Mouse (Mus musculus) kidney, postnatal 4 days (tissue): Measurements from ENCODE around the gene Heatr5a.

Source experiments
- DNase-seq, 2 experiments: peaks; one replicate each; pipeline ENCODE4 v3.0.0; 2021; ENCODE audit warnings: mixed read lengths in 2 of 2

Heatr5a gene

DNA sequence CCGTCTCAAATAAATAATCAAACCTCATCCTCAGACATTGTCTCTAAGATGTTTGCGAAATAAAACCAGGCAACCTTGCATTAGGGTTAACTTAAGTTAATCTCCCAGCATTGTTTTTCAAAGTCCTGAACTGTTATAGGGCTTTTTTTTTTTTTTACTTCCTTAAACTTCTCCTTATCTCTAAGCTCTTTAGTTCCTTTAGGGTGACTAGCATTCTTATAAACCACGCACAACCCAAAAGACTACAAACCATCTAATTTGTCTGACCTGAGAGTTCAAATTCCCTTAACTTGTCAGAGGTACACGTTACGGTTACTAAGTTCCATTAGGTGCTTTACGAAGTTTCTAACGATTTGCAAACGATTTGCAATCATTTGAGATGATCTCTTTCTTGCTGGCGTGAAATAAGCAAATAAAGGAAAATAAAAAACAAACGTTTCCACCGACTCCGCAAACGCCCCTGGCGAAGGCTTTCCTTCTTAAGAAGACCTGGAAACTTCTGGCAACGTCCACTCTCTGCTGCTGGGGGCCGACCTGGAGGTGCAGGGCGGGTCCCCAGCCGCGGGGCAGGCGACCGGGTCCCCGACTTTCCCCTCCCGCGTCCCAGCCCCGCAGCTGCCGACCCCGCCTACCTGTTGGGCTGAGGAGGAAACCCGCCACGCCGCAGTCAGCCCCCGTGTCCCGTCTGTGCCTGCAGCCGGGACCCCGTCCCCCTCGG lies 610 bp downstream of the Heatr5a start:
- DNase-seq = no peak

DNA sequence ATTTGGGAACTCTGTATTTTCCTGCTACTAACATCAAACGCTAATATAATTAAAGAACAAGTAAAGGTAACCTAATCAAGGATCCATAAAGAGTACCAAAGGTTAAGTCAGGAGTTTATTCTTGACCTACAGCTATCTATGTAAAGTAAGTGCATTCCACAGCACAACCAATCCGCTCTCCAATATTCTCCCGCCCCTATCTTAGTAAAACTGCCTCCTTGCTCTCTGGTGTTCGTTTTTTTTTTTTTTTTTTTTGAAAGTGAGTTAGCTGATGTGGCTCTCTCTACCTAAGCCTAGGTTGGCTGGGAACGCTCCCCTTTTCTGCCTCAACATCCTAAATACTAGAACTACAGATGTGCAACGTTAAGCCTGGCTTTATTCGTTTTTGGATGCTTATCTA lies 1.2 kb downstream of the Heatr5a start:
- no peak for DNase-seq

DNA sequence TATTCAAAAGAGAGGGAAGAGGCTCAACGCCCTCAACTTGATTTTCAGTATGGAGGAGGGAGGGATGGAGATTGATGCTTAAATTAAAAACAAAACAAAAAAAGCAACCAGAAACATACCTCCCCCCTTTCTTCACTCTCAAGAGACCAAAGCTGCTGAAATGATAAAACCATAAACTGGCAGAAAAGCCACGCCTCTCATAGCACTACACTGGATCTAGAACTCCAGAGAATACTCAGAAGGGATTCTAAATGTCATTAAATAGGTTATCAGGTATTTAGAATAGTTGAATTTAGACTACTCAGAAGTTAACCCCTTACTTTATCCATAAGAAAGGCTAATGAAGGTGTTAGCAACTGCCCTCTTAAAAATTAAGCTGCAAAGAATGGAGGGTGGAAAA lies 2.0 kb downstream of the Heatr5a start:
- DNase-seq = no peak

DNA sequence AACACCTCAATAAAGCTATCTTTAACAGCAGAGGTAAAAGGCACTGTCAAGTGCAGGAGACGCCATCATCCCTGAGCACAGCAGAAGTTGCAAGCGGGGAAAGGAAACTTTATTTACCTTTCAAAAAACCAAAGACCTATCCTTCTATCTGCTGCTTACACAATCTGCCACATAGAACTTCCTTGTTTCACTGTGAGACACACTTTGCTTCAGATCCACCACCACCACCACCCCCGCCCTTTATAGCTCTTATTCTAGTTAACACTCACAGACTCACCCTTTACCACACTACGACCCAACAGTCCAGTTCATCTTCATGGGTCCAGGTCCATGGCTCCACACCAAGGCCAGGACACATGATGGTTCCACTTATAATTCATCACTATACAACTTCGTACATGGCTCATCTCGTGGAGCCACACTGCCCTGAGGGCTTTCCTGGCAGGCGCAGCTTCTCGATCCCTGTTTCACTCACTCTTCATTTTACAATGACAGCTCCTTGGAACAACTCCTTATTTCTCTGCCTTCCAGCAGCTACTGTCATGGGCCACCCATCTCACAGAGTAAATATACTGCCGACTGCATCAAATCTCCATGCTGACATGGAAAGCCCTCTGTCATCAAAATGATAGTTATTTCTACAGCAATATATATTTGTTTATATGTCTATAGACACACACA lies 3.1 kb downstream of the Heatr5a start:
- no peak for DNase-seq

DNA sequence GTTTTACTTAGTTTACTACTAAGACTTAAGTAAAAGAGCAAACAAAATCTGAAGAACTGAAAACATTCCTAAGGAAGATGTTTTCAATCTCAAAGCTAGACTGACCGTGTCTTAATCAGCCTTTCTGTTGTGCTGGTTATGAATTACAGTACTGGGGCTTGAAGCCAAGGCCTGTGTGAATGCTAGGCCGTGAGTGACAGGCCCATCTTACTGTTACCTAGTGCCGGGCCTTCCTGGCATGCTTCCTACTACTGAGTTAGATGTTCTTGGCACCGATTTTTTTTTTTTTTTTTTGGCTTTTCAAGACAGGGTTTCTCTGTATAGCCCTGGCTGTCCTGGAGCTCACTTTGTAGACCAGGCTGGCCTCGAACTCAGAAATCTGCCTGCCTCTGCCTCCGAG lies 13.5 kb downstream of the Heatr5a start:
- DNase-seq = no peak

DNA sequence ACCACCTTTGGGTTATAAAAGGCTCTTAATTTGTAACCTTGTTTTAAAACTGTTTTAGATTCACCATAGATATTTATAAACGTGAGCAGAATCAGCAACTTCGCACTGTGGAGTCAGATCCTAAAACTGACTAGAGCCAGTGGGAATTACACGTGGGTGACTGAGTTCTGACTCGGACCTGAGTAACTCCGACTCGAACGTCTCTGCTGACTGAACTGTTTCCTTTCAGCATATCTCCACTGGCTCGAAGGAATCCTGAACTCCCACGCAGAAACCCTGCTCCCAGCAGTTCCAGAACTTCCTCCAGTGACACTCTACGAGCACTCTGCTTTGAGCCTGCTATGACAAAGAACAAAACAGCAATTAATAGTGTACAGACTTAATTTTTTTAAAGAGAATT lies 18.8 kb downstream of the Heatr5a start:
- peak; percentile 19 to 40 for DNase-seq

DNA sequence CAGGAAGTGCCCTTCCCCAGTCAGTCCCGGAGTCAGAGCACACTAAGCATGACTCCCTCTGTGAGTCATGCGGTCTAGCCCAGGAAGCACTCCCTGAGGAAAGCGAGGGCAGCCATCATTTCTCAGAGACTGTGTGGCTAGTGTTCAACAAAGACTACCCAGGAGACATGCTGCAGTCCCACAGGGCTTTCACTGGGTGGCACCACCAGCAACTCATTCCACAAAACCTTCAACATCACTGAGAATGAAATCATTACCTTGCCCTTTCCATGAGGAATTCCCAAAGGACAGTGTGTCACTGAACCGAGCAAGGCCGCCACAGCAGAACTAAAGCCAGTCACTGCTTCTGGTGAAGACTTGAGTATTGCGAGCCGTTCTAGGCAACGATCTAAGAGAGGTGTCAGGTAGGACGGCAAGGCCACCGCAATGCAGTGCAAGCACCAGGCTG lies 23.6 kb downstream of the Heatr5a start:
- DNase-seq = peak; percentile 8 to 28

DNA sequence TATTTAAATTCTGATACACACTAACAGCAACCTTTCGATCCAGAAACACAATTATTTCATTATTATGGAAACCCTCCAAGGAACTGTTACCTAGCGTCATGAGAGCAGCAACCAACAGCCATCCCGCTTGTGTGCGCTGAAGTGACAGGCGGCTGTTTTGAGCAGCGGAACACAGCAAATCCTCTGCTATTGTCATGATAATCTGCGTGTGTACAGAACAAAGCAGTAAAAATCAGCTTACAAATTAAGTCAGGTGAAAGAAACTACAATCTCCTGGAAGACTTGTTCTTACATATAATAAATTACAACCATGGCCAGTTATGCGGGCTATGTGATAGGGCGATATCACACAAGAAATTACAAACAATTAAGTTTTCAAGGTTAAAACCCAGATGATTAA lies 25.8 kb downstream of the Heatr5a start:
- DNase-seq = no peak

DNA sequence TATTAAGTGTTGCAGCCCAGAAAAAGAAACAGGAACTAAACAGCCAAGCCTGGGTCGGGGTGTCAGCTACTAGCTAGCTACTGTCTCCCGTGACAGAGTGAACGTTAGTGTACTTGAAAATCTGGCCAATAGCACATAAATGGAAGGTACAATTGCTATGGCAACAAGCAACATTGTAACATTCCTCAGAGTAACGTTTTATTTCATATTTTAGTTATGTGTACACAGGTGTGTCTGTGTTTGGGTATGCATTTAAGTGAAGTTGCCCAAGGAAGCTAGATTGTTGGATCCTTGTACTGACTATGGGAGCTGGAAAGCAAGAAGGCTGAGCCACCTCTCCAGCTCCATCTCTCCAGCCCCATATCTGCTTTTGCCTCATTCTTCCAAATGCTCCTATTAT lies 31.3 kb downstream of the Heatr5a start:
- no peak for DNase-seq

DNA sequence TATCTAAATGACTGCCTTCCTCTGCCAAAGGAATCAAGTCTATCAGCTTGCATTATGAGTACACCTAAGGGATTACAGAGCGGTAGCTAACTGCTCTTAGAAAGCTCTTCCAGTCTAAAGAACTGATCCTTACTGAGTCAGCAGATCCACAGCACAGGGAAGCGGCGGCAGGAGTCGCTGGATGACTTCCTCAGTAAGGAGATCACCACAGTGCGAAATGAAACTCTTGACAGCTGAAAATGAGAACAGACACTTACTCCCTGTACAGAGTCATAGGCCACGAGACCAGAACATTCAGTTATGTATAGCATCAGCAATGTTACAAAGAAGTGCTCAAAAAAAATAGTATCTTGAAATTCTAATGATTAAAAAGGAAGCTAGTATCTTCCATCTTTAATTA lies 33.2 kb downstream of the Heatr5a start:
- DNase-seq = no peak

DNA sequence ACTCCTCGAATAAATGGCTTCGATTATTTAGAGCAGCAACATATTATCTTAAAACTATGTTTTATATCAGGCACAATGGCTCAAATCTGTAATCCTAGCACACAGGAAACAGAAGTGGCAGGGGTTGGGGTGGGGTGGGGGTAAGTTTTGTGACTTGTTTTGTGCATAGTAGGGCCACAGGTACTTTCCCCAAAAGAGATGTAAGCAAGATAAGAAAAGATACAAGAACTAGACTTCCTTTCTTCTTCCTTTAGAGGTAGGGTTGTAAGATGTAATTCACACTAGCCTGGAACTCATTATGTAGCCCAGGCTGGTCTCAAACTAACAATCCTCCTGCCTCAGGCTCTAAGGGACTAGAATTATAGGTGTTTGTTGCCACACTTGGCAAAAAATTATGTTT lies 41.5 kb downstream of the Heatr5a start:
- no peak for DNase-seq

DNA sequence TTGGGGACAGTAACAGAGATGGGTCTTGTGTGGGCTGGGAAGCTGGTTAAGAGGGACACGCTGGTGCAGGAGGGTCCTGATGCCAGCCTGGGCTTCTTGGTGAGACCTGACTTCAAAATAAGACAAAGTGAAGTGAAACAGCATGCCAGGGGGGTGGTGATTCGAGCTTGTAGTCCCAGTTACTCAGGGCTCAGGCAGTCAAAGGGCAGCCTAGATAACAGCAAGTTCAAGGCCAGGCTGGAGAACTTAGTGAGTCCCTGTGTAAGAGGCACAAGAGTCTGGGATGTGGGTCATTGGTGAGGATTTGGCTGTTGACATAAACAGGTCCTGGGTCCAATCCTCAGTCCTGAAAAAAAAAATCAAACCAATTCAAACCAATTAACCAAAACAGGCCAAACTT lies 53.9 kb downstream of the Heatr5a start:
- DNase-seq = no peak

DNA sequence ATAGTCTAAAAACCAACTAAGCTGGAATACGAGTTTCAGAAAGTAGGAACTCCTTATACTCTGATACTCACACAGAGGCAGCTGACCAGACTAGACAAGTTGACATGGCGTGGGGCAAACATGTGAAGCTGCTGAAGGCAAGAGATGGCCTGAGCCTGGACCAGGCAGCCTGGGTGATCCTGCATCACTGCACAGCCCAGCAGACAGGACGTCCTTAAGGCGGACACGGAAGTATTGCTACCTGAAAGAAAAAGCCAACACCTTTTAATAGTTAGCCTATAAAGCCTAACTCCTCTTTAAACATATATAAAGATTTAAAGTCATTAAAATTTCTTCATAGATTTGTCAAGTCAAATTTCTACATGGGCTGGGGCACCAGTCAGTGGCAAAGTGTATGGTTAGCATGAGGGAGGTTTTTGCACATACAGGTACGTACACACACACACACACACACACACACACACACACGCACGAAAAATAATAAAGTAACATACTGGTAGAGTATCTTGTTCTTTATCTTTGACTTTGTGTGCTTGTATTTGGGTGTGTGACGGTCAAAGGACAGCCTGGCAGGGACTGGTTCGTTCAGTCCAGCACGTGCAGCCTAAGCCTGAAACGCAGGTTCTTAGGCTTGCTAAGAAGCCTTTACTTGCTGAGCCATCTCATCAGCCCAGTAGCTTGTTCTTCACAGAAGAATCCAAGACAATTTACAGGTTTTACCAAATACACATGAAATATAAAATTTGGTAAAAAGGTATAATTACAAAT lies 56.0 kb downstream of the Heatr5a start:
- no peak for DNase-seq

DNA sequence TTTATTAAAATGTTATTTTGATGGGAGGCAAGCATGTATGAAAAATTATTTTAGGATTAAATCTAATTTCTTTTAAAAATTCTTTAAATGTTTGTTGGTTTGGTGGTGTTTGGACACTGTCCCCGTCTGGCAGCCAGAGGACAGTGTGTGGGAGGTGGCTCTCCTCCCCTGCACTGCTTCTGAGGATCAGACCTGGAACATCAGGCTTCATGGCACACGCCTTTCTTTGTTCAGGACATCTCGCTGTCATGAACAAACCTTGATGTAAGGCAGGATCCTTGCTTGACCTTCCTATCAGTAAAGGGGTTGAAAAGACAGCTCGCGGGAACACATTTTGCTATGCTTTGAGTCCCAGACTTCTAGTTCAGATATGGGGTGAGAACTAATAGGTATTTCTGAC lies 61.9 kb downstream of the Heatr5a start:
- peak; percentile 11 to 13 for DNase-seq

DNA sequence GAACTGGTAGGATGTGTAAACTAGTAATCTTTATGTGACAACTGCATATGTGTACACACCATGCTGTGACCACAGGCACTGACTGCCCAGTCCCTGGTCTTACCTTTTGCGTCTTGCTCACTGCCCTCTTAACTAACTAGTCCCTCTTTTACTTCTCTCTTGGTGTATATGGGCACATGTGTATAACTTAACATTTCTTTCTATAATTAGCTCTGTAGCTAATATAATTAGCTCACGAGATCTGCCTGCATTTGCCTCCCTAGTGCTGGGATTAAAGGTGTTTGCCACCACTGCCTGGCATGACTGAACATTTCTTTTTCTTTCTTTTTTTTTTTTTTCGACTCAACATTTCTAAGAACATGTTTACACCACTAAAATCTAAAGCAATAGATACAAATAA lies 63.6 kb downstream of the Heatr5a start:
- DNase-seq = no peak

DNA sequence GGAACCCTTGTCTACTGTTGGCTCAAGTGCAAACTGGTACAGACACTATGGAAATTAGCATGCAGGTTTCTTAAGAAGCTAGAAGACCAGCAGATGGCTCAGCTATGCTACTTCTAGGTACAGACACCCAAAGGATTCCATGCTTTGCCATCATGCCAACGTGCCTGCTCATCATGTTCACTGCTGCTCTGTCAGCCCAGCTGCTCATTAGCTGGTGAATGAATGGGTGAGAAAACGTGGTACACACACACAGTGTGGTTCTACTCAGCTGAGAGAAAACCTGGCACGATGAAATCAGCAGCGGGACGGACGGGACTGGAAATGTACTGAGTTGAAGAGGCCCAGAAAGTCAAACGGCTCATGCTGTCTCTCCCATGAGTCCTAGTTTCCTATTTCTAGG lies 70.6 kb downstream of the Heatr5a start:
- no peak for DNase-seq

DNA sequence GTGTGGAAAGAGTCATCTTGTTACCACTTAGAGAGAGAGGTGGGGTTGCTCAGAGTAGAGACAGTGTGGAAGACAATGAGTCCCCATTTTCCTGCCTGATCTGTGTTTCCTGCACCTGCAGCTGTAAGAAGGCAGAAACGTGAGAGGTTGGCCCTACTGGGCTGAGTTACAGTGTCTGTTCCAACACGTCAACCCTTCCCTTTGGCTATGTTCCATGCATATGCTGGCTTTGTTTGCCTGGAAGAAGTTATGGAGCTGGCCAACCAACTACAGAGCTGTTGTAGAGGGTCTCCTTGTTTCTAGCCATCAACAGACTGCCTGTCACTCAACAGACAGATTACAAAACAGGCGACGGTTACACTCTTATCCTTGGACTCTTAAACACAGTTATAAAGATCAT lies 74.2 kb downstream of the Heatr5a start:
- no peak for DNase-seq

DNA sequence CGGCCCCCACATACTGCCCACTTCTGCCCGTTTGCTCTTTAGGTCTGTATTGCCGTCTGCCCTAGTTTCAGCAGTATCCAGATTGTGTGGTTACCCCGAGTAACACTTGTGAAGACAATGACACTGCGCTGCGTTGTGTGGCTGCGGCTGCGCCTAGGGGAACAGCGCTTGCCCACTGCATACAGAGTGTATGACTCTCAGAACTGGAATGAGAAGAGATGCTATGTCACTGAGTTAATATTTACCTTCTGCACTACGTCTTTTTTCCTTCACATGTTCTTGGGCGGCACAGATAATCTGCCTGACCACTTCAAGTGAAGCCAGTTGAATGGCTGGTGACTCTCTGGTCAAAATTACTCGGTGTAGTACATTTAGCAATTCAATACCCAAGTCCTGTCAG lies 82.5 kb downstream of the Heatr5a start:
- no peak for DNase-seq

DNA sequence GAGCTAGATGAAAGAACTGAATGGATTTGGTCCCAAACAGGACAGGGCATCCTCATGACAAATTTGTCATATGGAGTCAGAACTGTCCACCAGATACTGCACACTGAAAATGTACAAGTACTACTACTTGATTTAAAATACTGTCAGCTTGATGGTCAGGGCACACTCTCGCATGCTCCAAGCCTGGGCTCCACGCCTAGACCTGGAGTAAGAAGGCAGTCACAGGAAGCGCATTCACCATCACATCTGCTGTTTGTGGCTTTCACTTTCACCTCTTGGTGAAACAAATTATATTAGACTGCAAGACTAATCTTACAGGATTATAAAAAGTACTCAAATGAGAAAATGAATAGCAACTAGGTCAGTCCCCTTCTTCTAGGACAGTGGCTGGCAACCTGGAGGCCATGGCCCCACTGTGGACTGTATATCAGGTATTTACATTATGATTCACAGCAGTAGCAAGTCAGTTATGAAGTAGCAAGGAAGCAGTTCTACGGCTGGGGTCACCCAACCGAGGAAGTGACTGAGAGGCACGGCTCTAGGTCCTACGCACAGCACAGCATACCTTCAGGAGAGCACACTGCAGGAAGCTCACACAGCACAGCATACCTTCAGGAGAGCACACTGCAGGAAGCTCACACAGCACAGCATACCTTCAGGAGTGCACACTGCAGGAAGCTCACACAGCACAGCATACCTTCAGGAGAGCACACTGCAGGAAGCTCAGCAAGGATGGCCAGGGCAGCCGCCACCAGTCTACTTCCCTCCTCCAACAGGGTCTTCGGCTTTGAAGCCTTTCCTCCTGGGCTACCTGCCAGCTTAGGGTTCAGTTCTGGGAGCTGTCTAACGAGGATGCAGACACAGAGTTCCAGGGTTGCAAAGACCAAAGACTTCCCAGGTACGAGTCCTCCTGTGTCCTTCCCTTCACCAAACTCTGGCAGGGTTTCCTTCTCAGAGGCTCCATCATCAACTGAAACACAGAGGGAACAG lies 83.5 kb downstream of the Heatr5a start:
- DNase-seq = no peak

DNA sequence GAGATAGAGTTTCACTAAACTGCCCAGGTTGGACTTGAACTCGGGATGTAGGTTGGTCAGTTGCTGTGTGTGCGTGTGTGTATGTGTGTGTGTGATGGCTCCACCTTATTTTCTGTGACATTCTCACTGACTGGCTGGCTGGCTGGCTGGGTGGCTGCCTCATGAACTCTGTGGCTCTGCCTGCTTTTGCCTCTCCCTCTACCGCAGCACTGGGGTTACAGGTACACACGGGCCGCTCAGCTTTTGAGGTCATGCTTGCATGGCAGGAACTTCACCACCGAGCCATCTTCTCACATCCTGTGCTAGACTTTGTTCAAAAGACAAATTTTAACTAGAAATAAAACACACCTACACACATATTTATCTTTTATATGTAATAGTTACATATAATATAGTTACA lies 84.8 kb downstream of the Heatr5a start:
- DNase-seq = no peak

DNA sequence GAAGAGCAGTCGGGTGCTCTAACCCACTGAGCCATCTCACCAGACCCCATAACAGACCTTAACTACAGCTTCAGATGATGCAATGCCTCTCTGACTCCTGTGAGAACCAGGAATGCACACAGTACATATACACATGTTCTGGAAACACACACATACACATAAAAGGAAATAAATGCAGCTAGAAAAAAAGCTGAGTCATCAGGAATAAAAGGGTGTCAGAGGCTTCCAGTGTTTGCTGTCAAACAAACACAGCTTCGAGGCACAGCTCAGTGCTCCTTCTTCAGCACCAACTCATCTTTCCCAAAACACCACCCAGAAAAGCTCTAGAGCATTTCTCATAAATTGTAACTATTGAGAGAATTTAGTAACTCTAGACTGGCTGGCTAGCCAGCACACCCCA lies 86.3 kb downstream of the Heatr5a start:
- DNase-seq = no peak

DNA sequence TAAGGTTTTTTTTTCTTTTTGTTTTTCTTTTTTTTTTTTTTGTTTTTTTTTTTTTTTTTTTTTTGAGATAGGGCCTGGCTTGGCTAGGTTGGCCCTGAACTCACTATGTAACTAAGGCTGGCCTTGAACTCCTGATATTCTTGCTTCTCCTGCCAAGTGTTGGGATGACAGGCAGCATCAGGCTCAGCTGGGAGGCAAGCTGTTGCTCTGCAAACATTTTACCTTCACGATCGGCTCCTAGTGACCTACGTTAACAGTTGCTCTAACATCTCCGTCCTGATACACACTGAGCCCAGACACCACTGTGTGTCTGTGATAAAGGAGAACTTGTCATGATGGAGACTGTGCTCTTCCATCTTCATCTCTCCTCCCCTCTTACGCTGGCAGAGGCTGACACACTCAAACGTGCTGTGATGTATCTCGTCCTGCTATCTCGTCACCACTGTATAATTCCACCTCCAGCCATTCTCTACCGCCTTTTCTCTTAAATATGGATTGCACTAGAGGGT lies 87.8 kb downstream of the Heatr5a start:
- no peak for DNase-seq
